Mouse (Mus musculus) heart, embryonic 12.5 days (tissue): Measurements from ENCODE around the gene Stx5a. TPM values are rescaled to one million over a fixed set of nuclear protein-coding genes. Genes with fewer than 3 reads are reported as not detected.

Experiments
- ATAC-seq: fragments of 200-750 bp; cut with Nextera tagmentation; 2 replicates; pipeline ENCODE4 v1.8.0; 2017; ENCODE audit warnings: moderate TSS enrichment, moderate library complexity; ENCODE audit not compliant: insufficient number of reproducible peaks, low FRiP score
- H3K27ac ChIP-seq: fragments of 300-500 bp; sonication (generic); 2 replicates; pipeline ENCODE4 v1.5.1; 2016; ENCODE audit warnings: mild to moderate bottlenecking, moderate library complexity; ENCODE audit not compliant: poor library complexity, severe bottlenecking
- H3K27me3 ChIP-seq: fragments of 300-500 bp; sonication (generic); replicated peaks from 2 replicates; pipeline ENCODE4 v1.6.1; 2016; ENCODE audit warnings: mild to moderate bottlenecking, moderate library complexity
- H3K36me3 ChIP-seq: fragments of 300-500 bp; sonication (generic); 2 replicates; pipeline ENCODE4 v1.6.1; 2016; ENCODE audit warnings: mild to moderate bottlenecking, moderate library complexity
- H3K4me1 ChIP-seq: fragments of 300-500 bp; sonication (generic); replicated peaks from 2 replicates; pipeline ENCODE4 v1.6.1; 2016; ENCODE audit warnings: mild to moderate bottlenecking
- H3K4me2 ChIP-seq: fragments of 300-500 bp; sonication (generic); 2 replicates; pipeline ENCODE4 v1.6.1; 2016; ENCODE audit warnings: mild to moderate bottlenecking, moderate library complexity
- H3K4me3 ChIP-seq: fragments of 300-500 bp; sonication (generic); 2 replicates; pipeline ENCODE4 v1.5.1; 2016; ENCODE audit warnings: mild to moderate bottlenecking
- H3K9ac ChIP-seq: fragments of 300-500 bp; sonication (generic); 2 replicates; pipeline ENCODE4 v1.6.1; 2016; ENCODE audit warnings: mild to moderate bottlenecking, moderate library complexity
- H3K9me3 ChIP-seq: fragments of 300-500 bp; sonication (generic); replicated peaks from 2 replicates; pipeline ENCODE4 v1.6.1; 2016; ENCODE audit warnings: mild to moderate bottlenecking, moderate library complexity
- WGBS: fragments of 180-500 bp; shearing (Covaris S2); methylation state at CpG from one replicate; pipeline ENCODE4 v1.1.7; 2016; 5-methylcytosine and 5-hydroxymethylcytosine counted together
- polyA plus RNA-seq: library from polyadenylated mRNA; unstranded; fragments of >200 nt; fragmentation: Nextera tagmentation; extraction: Ambion mirVana; gene quantifications from 2 replicates; pipeline ENCODE4 v1.2.1, GENCODE M21; 2016

Gene Stx5a
- polyA plus RNA-seq, 1 experiment from 2014 or later = 86.1 TPM

DNA sequence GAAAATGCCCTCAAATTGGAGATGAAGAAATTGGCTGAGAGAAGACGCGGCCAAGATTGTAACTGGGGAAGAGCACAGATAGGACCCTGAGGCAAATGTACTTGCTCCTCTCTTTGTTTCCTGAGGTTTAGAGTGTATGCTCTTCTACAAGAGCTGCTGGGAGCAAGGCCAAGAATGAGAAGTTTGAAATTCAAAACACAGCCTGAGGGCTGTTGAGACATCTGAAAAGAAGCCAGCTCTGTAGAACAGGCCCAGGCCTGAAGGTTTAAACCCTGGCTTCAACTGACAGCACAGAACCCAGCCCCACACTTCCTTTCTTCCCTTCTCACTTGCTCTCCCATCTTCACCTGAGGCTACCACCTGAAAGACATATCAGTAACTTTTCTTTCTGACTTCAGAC is 31.2 kb upstream of the Stx5a start:
- H3K4me1 ChIP-seq = peaks cover 22% of the 10 kb centered on the region
- H3K4me2 ChIP-seq = 0 out of 2 replicates have a peak overlapping the region, but pooled peaks have one; percentile 27
- H3K9me3 ChIP-seq = no peaks in the 10 kb centered on the region
- H3K4me3 ChIP-seq = no peak overlapping the region
- no peak overlapping the region for H3K27ac ChIP-seq
- H3K27me3 ChIP-seq = no peaks in the 10 kb centered on the region
- peaks cover 57% of the 10 kb centered on the region for H3K36me3 ChIP-seq
- no peak overlapping the region for H3K9ac ChIP-seq
- WGBS = 96% methylated on average over 2 of the region's 2 CpGs
- ATAC-seq = no peak

- peak overlapping the region; percentile 80 for H3K4me2 ChIP-seq
- peaks cover 22% of the 10 kb centered on the region for H3K4me1 ChIP-seq
- peak overlapping the region; percentile 91 for H3K9ac ChIP-seq
- no peaks in the 10 kb centered on the region for H3K9me3 ChIP-seq
- no peak for ATAC-seq
- H3K27me3 ChIP-seq = no peaks in the 10 kb centered on the region
- peak overlapping the region; percentile 69 for H3K4me3 ChIP-seq
- peak overlapping the region; percentile 16; the same call in 1 of the 2 replicates for H3K27ac ChIP-seq
- H3K36me3 ChIP-seq = peaks cover 54% of the 10 kb centered on the region
- WGBS = 76% methylated on average over 4 of the region's 4 CpGs
Observed at GRCm38 (mm10) chr19:8711506-8711905, 29.7 kb upstream of the Stx5a start.

- no peak for ATAC-seq
- no peaks in the 10 kb centered on the region for H3K27me3 ChIP-seq
- H3K36me3 ChIP-seq = peaks cover 48% of the 10 kb centered on the region
- H3K4me2 ChIP-seq = peak overlapping the region; percentile 80
- H3K27ac ChIP-seq = peak overlapping the region; percentile 87
- 56% methylated on average over 10 of the region's 10 CpGs for WGBS
- peak overlapping the region; percentile 91 for H3K9ac ChIP-seq
- H3K4me1 ChIP-seq = peaks cover 22% of the 10 kb centered on the region
- H3K9me3 ChIP-seq = no peaks in the 10 kb centered on the region
- peak overlapping the region; percentile 69 for H3K4me3 ChIP-seq
Observed at GRCm38 (mm10) chr19:8711949-8712869, 29.0 kb upstream of the Stx5a start.

GRCm38 (mm10) chr19:8712870-8713305 is 28.3 kb upstream of the Stx5a start:
- Histone ChIP-seq H3K36me3 (peaks cover 41% of the 10 kb centered on the region), H3K27me3 (no peaks in the 10 kb centered on the region), H3K9ac (peak overlapping the region; percentile 91), H3K4me3 (peak overlapping the region; percentile 69), H3K4me1 (peaks cover 22% of the 10 kb centered on the region), H3K27ac (peak overlapping the region; percentile 87), H3K4me2 (peak overlapping the region; percentile 80), H3K9me3 (no peaks in the 10 kb centered on the region)
- under 1% methylated on average over 13 of the region's 13 CpGs for WGBS
- peak; percentile 66 for ATAC-seq

DNA sequence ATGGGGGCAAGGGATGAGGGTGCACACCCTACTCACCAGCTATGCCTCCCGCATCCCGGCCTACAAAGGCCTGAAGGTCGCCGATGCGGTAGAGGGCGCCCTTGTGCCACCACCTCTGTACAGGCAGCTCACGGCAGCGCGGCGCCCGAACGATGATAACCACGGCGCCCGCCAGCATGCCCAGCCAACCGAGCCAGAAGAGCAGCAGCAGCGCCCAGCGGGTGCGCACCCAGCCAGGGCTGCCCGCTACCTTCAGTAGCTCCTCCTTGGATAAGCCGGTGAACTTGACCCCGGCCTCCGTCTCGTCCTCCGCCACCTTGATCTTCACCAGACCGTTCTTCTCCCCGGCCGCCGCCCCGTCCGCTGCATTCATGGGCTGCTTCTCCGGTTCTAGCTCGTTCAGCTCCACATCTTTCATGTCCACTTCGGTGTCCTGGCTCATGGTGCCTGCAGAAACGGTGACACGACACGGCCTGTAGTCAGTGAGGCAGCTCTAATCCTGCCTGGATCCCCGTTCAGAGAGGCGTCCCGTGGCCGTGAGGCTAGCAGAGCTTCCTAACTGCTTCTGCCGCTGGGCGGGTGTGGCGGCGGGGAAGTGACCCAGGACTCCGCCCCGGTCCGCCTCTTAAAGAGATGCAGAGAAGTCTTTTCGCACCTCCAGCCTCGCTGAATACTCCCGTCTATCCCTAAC is 27.8 kb upstream of the Stx5a start:
- H3K9me3 ChIP-seq = no peaks in the 10 kb centered on the region
- H3K4me3 ChIP-seq = peak overlapping the region; percentile 69
- peak; percentile 90 for ATAC-seq
- peak overlapping the region; percentile 87 for H3K27ac ChIP-seq
- peaks cover 22% of the 10 kb centered on the region for H3K4me1 ChIP-seq
- H3K36me3 ChIP-seq = peaks cover 35% of the 10 kb centered on the region
- peak overlapping the region; percentile 91 for H3K9ac ChIP-seq
- WGBS = under 1% methylated on average over 51 of the region's 51 CpGs
- H3K27me3 ChIP-seq = no peaks in the 10 kb centered on the region
- peak overlapping the region; percentile 80 for H3K4me2 ChIP-seq

DNA sequence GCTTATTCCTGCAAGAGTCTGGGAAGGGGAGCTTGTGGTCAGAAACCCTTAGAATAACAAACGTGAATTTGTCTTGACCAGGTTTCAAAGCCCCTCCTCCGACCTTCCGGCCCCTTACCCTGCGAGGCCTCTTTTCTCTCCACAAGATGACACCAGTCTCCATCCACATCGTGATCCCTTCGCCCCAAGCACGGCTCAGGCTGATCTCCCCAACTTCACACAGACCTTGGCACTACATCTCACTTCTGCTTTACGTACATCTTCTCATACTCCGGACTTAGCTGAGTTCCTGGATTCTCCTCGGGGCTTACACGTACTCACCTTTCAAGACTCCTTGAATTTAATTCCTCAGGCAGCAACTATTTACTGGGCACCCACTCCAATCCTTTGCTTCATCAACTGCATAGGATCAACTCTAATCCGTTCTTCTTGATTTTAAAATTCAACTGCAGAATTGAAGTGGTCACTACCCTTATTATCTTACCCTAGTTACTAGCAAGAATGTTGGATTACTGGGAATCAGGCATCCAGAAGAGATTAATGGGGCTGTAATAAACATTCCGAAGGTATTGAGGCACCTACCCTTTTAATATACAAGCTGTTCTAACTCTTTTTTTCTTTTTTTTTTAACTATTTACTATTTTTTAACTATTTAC is 27.1 kb upstream of the Stx5a start:
- H3K27ac ChIP-seq = peak overlapping the region; percentile 87
- H3K36me3 ChIP-seq = peaks cover 29% of the 10 kb centered on the region
- peaks cover 22% of the 10 kb centered on the region for H3K4me1 ChIP-seq
- peak overlapping the region; percentile 80 for H3K4me2 ChIP-seq
- peak overlapping the region; percentile 91 for H3K9ac ChIP-seq
- ATAC-seq = peak; percentile 22; the same call in 1 of the 2 replicates
- 7% methylated on average over 13 of the region's 13 CpGs for WGBS
- no peaks in the 10 kb centered on the region for H3K27me3 ChIP-seq
- H3K9me3 ChIP-seq = no peaks in the 10 kb centered on the region
- peak overlapping the region; percentile 69 for H3K4me3 ChIP-seq

DNA sequence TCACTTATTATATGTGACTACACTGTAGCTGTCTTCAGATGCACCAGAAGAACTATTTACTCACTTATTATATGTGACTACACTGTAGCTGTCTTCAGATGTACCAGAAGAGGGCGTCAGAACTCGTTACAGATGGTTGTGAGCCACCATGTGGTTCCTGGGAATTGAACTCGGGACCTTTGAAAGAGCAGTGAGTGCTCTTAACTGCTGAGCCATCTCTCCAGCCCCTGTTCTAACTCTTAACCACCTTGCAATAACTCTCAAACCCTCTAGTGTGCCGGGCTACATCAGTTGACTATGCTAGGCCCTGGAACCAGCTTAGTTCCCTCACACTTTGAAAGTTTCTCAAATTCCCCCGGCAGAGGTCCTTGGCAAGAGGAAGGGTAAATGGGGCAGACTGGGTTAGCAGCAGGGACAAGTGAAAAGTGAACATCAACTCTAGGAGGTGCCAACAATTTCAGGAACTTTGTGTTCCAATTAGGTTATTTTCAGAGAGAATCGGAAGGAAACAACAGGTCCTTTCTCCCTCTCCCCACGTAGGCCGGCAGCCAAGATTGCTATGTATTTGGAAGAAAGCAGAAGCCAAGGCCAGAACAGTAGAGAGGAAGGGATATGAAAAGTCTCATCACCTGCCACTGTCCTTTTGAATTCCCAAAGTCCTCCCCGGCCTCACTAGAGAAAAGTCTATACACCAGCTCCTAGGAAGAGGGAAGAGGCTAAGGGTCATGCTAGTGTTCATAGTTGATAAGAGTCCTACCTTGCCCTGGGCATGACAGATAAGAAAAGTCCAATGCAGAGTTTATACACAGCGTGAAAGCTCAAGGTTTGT is 26.3 kb upstream of the Stx5a start:
- ATAC-seq = peak; percentile 68
- Histone ChIP-seq H3K27me3 (no peaks in the 10 kb centered on the region), H3K36me3 (peaks cover 21% of the 10 kb centered on the region), H3K4me3 (no peak overlapping the region), H3K27ac (0 out of 2 replicates have a peak overlapping the region, but pooled peaks have one; percentile 1), H3K4me2 (peak overlapping the region; percentile 1; the same call in 1 of the 2 replicates), H3K9ac (no peak overlapping the region), H3K9me3 (no peaks in the 10 kb centered on the region), H3K4me1 (peaks cover 22% of the 10 kb centered on the region)
- WGBS = 69% methylated on average over 10 of the region's 10 CpGs

DNA sequence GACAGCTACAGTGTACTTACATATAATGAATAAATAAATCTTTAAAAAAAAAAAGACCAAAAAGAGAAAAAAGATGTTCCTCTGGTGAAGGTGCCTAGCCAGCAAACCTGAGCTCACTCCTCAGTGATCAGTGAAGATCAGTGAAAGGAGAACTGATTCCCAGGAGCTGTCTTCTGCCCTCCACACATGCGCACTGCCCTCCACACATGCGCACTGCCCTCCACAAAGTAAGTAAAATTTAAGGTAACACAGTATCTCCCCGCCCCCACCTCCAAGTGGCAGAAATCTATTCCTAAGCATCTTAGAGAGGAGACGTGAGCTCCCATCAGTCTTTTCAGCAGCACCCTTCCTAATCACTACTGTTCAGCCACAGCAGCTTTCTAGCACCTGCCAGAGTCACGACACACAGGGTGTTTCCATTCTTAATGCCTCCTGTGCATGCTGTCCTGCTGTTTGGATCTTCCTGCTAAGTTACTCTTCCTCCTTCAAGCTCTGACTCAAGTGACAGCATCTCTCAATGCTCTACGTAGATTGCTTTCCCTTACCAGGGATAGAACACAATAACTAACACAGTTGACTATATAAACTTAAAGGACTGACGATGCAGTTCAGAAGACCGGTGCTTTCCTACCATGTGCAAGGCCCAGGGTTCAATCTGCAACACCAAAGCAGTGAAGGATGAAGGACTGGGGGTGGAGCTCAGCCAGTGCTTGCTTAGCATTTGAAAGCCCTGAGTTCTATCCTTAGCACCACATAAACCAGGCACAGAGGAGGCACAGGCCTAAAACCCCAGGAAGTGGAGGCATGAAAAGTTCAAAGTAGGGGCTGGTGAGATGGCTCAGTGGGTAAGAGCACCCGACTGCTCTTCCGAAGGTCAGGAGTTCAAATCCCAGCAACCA is 25.1 kb upstream of the Stx5a start:
- peak overlapping the region; percentile 45 for H3K27ac ChIP-seq

DNA sequence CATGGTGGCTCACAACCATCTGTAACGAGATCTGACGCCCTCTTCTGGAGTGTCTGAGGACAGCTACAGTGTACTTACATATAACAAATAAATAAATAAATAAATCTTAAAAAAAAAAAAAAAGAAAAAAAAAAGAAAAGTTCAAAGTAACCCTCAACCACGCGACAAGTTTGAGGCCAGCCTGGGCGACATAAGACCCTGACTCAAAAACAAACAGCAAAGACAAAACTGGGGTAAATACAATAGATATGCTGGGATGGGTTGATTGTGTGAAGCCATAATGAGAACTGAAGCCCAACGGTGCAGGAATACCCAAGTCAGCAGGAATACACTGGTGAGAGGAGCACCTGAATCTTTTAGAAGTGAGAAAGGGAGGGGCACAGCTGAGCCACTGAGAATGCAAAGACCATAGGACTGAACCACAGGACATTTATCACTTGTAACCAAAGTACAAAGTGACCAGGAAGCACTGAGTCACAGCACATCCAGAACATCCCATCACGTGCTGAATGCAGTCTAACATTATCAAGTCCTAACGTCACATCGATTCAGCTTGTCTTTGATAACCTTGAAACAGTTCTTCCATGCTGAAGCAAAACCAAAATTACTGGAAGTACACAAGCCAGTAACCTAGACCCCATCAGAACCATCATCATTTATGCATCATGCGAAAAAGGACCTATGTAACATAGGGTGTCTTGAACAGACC is 24.3 kb upstream of the Stx5a start:
- Histone ChIP-seq H3K27me3 (no peaks in the 10 kb centered on the region), H3K4me2 (no peak overlapping the region), H3K9me3 (no peaks in the 10 kb centered on the region), H3K36me3 (peaks cover 3% of the 10 kb centered on the region; the same call in 1 of the 2 replicates), H3K9ac (no peak overlapping the region), H3K4me1 (peaks cover 17% of the 10 kb centered on the region), H3K27ac (no peak overlapping the region), H3K4me3 (no peak overlapping the region)
- ATAC-seq = no peak
- WGBS = 70% methylated on average over 9 of the region's 10 CpGs

More for the DNA sequence above, 25.1 kb upstream of the Stx5a start:
- no peak for ATAC-seq
- peaks cover 16% of the 10 kb centered on the region for H3K4me1 ChIP-seq
- H3K4me3 ChIP-seq = no peak overlapping the region
- H3K9ac ChIP-seq = peak overlapping the region; percentile 2; the same call in 1 of the 2 replicates
- H3K4me2 ChIP-seq = no peak overlapping the region; the same call in 1 of the 2 replicates
- no peaks in the 10 kb centered on the region for H3K27me3 ChIP-seq
- no peaks in the 10 kb centered on the region for H3K9me3 ChIP-seq
- H3K36me3 ChIP-seq = peaks cover 9% of the 10 kb centered on the region
- WGBS = 68% methylated on average over 10 of the region's 10 CpGs
